Mouse (Mus musculus): ENCODE data around the gene Tmem60. TPM values are rescaled to one million over a fixed set of nuclear protein-coding genes. Genes with fewer than 3 reads are reported as not detected.

Tmem60 gene
- polyA plus RNA-seq, 1 experiment, result 14.6 TPM

DNA sequence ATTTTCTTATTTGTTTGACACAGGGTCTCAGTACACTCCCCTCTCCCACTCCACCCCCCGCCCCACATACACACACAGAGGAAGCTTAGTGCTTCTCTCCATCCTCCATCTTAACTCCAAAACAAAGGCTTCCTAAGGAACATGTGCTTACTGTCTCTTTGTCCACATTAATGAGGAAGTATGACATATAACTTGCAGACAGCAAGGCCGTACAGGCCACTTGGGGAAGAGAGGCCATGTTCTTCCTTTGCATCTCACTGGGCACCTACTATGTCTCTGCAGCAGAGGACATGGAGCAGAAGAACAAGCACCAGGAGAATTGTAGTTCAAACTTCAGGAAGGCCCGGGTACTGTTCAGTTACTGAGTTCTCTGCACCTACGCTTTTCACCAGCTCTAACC is 21.4 kb upstream of the Tmem60 start:
- Histone ChIP-seq H3K4me3 (replicated peaks; ENCODE audit: control insufficient read depth, low read depth, low read length) (no peak overlapping the region), H3K27ac (ENCODE audit: control insufficient read depth, insufficient read depth, low read depth, low read length, poor library complexity) (no peak overlapping the region), H3K4me1 (ENCODE audit: control insufficient read depth, insufficient read depth, low read length) (no peaks in the 10 kb centered on the region)
- TF ChIP-seq CTCF (IDR thresholded peaks at IDR 0.05; ENCODE audit: control insufficient read depth, insufficient read depth, low read length) (no peak), POLR2A (IDR thresholded peaks at IDR 0.05; ENCODE audit: borderline replicate concordance, control insufficient read depth, low read depth, low read length) (no peak)
- 72% methylated on average over 4 of the region's 4 CpGs for WGBS

GRCm38 (mm10) chr5:20861901-20862300 is 20.1 kb upstream of the Tmem60 start:
- TF ChIP-seq CTCF (IDR thresholded peaks at IDR 0.05; ENCODE audit: control insufficient read depth, insufficient read depth, low read length) (no peak), POLR2A (IDR thresholded peaks at IDR 0.05; ENCODE audit: borderline replicate concordance, control insufficient read depth, low read depth, low read length) (no peak)
- no peaks in the 10 kb centered on the region; the same call in 1 of the 2 replicates for H3K4me1 ChIP-seq (ENCODE audit: control insufficient read depth, insufficient read depth, low read length)
- WGBS, result 86% methylated on average over 2 of the region's 2 CpGs
- no peak overlapping the region for H3K27ac ChIP-seq (ENCODE audit: control insufficient read depth, insufficient read depth, low read depth, low read length, poor library complexity)
- no peak overlapping the region for H3K4me3 ChIP-seq (replicated peaks; ENCODE audit: control insufficient read depth, low read depth, low read length)

DNA sequence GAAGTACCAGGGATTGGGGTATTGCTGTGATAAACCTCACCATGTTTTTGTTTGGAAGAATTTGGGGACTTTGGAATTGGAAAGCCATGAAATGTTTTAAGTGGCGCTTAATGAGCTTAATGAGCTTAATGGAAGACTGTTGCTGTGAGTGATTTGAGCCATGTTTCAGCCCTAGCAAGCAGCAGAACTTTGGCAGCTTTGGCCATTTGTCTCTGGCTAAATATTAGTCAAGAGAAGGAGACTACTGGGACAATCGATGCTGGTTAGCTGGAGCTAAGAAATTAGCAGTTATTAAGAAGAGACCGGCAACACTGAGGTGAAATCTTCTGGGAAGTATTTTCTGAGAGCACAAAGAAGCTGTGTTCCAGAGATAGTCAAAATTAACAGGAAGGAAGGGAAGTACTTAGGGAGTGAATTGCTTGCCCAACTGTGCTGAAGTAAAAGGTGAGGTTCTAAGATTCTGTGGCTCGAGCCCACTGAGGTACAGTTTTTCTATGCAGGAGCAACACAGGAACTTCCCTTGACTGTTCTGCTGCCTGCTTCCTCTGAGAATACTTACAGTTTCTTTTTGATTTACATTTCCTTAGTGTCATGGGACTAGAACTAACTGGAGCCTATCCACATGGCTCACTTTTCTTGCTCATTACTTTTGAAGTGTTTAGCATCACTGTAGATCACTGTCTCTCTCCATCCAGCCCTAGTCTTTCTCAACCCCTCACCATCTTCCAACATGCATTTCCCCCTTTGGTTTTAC is 17.6 kb upstream of the Tmem60 start:
- TF ChIP-seq POLR2A (IDR thresholded peaks at IDR 0.05; ENCODE audit: borderline replicate concordance, control insufficient read depth, low read depth, low read length), result no peak
- TF ChIP-seq CTCF (IDR thresholded peaks at IDR 0.05; ENCODE audit: control insufficient read depth, insufficient read depth, low read length), result no peak
- WGBS, result 29% methylated on average over 4 of the region's 4 CpGs
- H3K4me1 ChIP-seq (ENCODE audit: control insufficient read depth, insufficient read depth, low read length), result no peaks in the 10 kb centered on the region; the same call in 1 of the 2 replicates
- H3K27ac ChIP-seq (ENCODE audit: control insufficient read depth, insufficient read depth, low read depth, low read length, poor library complexity), result no peak overlapping the region; the same call in 1 of the 2 replicates
- no peak overlapping the region for H3K4me3 ChIP-seq (replicated peaks; ENCODE audit: control insufficient read depth, low read depth, low read length)

GRCm38 (mm10) chr5:20865193-20865755 is 16.7 kb upstream of the Tmem60 start:
- Histone ChIP-seq H3K4me3 (replicated peaks; ENCODE audit: control insufficient read depth, low read depth, low read length) (no peak overlapping the region), H3K4me1 (ENCODE audit: control insufficient read depth, insufficient read depth, low read length) (no peaks in the 10 kb centered on the region; the same call in 1 of the 2 replicates), H3K27ac (ENCODE audit: control insufficient read depth, insufficient read depth, low read depth, low read length, poor library complexity) (peak overlapping the region; percentile 19; the same call in 1 of the 2 replicates)
- TF ChIP-seq CTCF (IDR thresholded peaks at IDR 0.05; ENCODE audit: control insufficient read depth, insufficient read depth, low read length), result no peak
- TF ChIP-seq POLR2A (IDR thresholded peaks at IDR 0.05; ENCODE audit: borderline replicate concordance, control insufficient read depth, low read depth, low read length), result no peak
- 26% methylated on average over 2 of the region's 2 CpGs for WGBS

DNA sequence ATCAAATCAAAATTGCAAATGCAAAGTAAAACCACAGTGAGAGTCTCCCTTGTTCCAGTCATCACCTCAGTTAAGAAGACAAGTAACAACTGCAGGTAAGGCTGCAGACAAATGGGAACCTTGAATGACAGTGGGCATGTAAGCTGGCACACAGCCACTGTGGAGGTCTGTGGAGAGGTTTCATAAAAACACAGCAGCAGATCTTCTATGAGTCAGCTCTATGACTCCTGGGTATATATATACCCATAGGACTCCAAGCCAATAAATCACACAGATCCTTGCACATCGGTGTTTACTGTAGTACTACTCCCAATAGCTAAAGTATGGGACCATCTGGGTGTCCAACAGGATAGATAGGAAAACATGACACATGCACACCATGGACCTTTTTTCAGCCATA is 8.8 kb upstream of the Tmem60 start:
- 50% methylated on average over 1 of the region's 1 CpGs for WGBS
- no peak for TF ChIP-seq POLR2A (IDR thresholded peaks at IDR 0.05; ENCODE audit: borderline replicate concordance, control insufficient read depth, low read depth, low read length)
- TF ChIP-seq CTCF (IDR thresholded peaks at IDR 0.05; ENCODE audit: control insufficient read depth, insufficient read depth, low read length), result no peak
- Histone ChIP-seq H3K4me1 (ENCODE audit: control insufficient read depth, insufficient read depth, low read length) (no peaks in the 10 kb centered on the region; the same call in 1 of the 2 replicates), H3K4me3 (replicated peaks; ENCODE audit: control insufficient read depth, low read depth, low read length) (no peak overlapping the region), H3K27ac (ENCODE audit: control insufficient read depth, insufficient read depth, low read depth, low read length, poor library complexity) (no peak overlapping the region)

DNA sequence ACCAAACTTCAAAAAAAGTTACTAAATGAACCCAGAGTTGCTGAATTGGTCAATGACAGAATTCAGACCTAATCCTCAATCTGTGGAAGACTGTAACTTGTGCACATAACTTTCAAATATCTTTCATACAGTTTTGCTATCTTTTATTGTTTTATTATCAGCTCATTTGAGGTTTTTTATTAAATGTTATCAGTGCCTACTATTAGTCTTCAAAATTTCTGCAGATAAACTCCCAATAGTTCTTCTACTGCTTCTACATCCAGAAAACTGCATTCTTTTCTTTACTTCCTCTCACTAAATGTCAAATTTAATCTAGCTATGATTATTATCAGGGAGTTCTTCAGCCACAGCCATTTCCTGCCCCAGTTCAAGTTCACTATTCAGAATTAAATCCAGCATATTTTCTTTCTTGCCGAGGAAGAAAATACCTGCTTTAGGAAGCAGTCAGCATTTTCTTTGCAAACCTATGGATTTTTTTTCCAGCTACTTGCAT is 5.0 kb upstream of the Tmem60 start:
- TF ChIP-seq CTCF (IDR thresholded peaks at IDR 0.05; ENCODE audit: control insufficient read depth, insufficient read depth, low read length), result no peak
- no peak for TF ChIP-seq POLR2A (IDR thresholded peaks at IDR 0.05; ENCODE audit: borderline replicate concordance, control insufficient read depth, low read depth, low read length)
- WGBS, result 2% methylated on average over 1 of the region's 1 CpGs
- H3K4me3 ChIP-seq (replicated peaks; ENCODE audit: control insufficient read depth, low read depth, low read length), result no peak overlapping the region
- no peaks in the 10 kb centered on the region; the same call in 1 of the 2 replicates for H3K4me1 ChIP-seq (ENCODE audit: control insufficient read depth, insufficient read depth, low read length)
- no peak overlapping the region for H3K27ac ChIP-seq (ENCODE audit: control insufficient read depth, insufficient read depth, low read depth, low read length, poor library complexity)

DNA sequence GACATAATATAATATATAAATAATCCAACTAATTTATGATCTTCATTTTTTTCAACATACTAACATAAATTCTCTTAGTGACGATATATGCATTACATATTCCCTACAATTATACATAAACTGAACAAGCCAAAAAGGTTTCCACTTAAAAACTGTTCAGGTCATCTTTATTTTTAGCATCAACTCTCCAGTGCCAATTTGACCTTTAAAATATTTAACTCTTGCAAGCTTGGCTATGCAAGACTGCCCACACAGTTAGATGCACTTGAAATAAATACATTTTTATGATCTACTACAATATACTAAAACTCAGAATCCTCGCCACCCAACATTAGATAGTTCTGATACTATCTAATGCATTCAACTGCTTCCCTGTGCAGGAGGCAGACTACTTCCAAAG is 1.6 kb upstream of the Tmem60 start:
- 62% methylated on average over 2 of the region's 2 CpGs for WGBS
- TF ChIP-seq POLR2A (IDR thresholded peaks at IDR 0.05; ENCODE audit: borderline replicate concordance, control insufficient read depth, low read depth, low read length) (no peak), CTCF (IDR thresholded peaks at IDR 0.05; ENCODE audit: control insufficient read depth, insufficient read depth, low read length) (no peak)
- Histone ChIP-seq H3K4me1 (ENCODE audit: control insufficient read depth, insufficient read depth, low read length) (peaks cover 2% of the 10 kb centered on the region; the same call in 1 of the 2 replicates), H3K4me3 (replicated peaks; ENCODE audit: control insufficient read depth, low read depth, low read length) (no peak overlapping the region), H3K27ac (ENCODE audit: control insufficient read depth, insufficient read depth, low read depth, low read length, poor library complexity) (no peak overlapping the region)

Measured in bone marrow, adult 2 months (tissue).